10 mouse cellular contexts compared by ENCODE assay signal in genomic region chr4:129993944-129994695, GRCm38 (mm10). TPM values are rescaled to one million over a fixed set of nuclear protein-coding genes. Genes with fewer than 3 reads are reported as not detected.
DNase-seq lines count a peak whose midpoint lies in the region; ATAC-seq lines count a peak whose summit lies in the region.
"Had no signal": no experiment of that assay in that cellular context is flagged by ENCODE, and none has a peak within 500 bp of the region (broad histone marks: within the 10 kb centered on the region; RNA-seq: fewer than 3 reads in every experiment).

No protein-coding gene starts in this region.

- no peaks in the 10 kb centered on the region for H3K9me3 ChIP-seq in hindbrain, embryonic 13.5 days
- no peaks in the 10 kb centered on the region for H3K9me3 ChIP-seq in hindbrain, embryonic 12.5 days (replicated peaks)
- no peaks in the 10 kb centered on the region for H3K9me3 ChIP-seq in heart, embryonic 11.5 days (replicated peaks; ENCODE audit: control insufficient read depth, low read length)
- H3K9me3 ChIP-seq: heart, embryonic 13.5 days; liver, embryonic 13.5 days had no signal

- H3K27ac ChIP-seq in hindbrain, embryonic 13.5 days, result peak overlapping the region; percentile 76
- no peak overlapping the region for H3K27ac ChIP-seq in hindbrain, embryonic 12.5 days
- H3K27ac ChIP-seq in heart, embryonic 11.5 days (ENCODE audit: low read depth, low read length), result no peak overlapping the region
- H3K27ac ChIP-seq: heart, embryonic 13.5 days; liver, embryonic 13.5 days had no signal

- DNase-seq in ovary, postnatal 36 days (ENCODE audit: low spot score), result peak; percentile 52
- DNase-seq in ovary, postnatal 14 days (ENCODE audit: low spot score), result no peak
- peak; percentile 46 for DNase-seq in kidney, adult 9 months
- no peak for DNase-seq in retina, postnatal 1 day
- DNase-seq in urinary bladder, postnatal 4 days (ENCODE audit: low spot score in 2 of 2), result no peak
- DNase-seq: liver, embryonic 13.5 days had no signal

- H3K27me3 ChIP-seq in hindbrain, embryonic 13.5 days, result 0 out of 2 replicates have a peak, but pooled peaks cover 12% of the 10 kb centered on the region
- peaks cover 28% of the 10 kb centered on the region for H3K27me3 ChIP-seq in hindbrain, embryonic 12.5 days
- peaks cover 48% of the 10 kb centered on the region for H3K27me3 ChIP-seq in heart, embryonic 11.5 days (ENCODE audit: control insufficient read depth, insufficient read depth, low read length)

- no peak overlapping the region for H3K4me2 ChIP-seq in hindbrain, embryonic 13.5 days
- no peak overlapping the region for H3K4me2 ChIP-seq in hindbrain, embryonic 12.5 days (replicated peaks)
- H3K4me2 ChIP-seq in heart, embryonic 11.5 days, result no peak overlapping the region
- H3K4me2 ChIP-seq: heart, embryonic 13.5 days; liver, embryonic 13.5 days had no signal

- H3K9ac ChIP-seq in hindbrain, embryonic 13.5 days, result peak overlapping the region; percentile 49; the same call in 1 of the 2 replicates
- no peak overlapping the region for H3K9ac ChIP-seq in hindbrain, embryonic 12.5 days
- H3K9ac ChIP-seq in heart, embryonic 11.5 days (ENCODE audit: low read depth, low read length), result no peak overlapping the region
- H3K9ac ChIP-seq: heart, embryonic 13.5 days; liver, embryonic 13.5 days had no signal

- H3K36me3 ChIP-seq in hindbrain, embryonic 13.5 days, result peaks cover 32% of the 10 kb centered on the region
- H3K36me3 ChIP-seq in hindbrain, embryonic 12.5 days, result peaks cover 18% of the 10 kb centered on the region
- H3K36me3 ChIP-seq in heart, embryonic 11.5 days (ENCODE audit: control insufficient read depth, insufficient read depth, low read length), result no peaks in the 10 kb centered on the region
- H3K36me3 ChIP-seq: heart, embryonic 13.5 days; liver, embryonic 13.5 days had no signal

- H3K4me3 ChIP-seq in hindbrain, embryonic 13.5 days, result no peak overlapping the region
- H3K4me3 ChIP-seq in hindbrain, embryonic 12.5 days, result no peak overlapping the region
- H3K4me3 ChIP-seq in heart, embryonic 11.5 days (ENCODE audit: low read depth, low read length), result no peak overlapping the region
- H3K4me3 ChIP-seq: heart, embryonic 13.5 days; liver, embryonic 13.5 days had no signal

- 77% methylated on average over 16 of the region's 16 CpGs for WGBS in hindbrain, embryonic 13.5 days
- WGBS in hindbrain, embryonic 12.5 days, result 90% methylated on average over 16 of the region's 16 CpGs
- 83% methylated on average over 16 of the region's 16 CpGs for WGBS in heart, embryonic 11.5 days (ENCODE audit: insufficient replicate concordance)

- H3K4me1 ChIP-seq in hindbrain, embryonic 13.5 days (replicated peaks), result peaks cover 59% of the 10 kb centered on the region
- H3K4me1 ChIP-seq in hindbrain, embryonic 12.5 days, result peaks cover 21% of the 10 kb centered on the region
- H3K4me1 ChIP-seq in heart, embryonic 11.5 days (ENCODE audit: control insufficient read depth, insufficient read depth, low read length), result peaks cover 3% of the 10 kb centered on the region; the same call in 1 of the 2 replicates
- H3K4me1 ChIP-seq: liver, embryonic 13.5 days had no signal

- ATAC-seq in hindbrain, embryonic 13.5 days (ENCODE audit: low FRiP score), result 0 out of 2 replicates have a peak, but pooled peaks have one; percentile 14
- ATAC-seq in hindbrain, embryonic 12.5 days (ENCODE audit: low FRiP score), result no peak; the same call in 1 of the 2 replicates
- no peak for ATAC-seq in heart, embryonic 11.5 days (replicated peaks; ENCODE audit: insufficient number of reproducible peaks, low FRiP score, low TSS enrichment)

RNA-seq across cellular contexts. Expression of gene Adgrb2, which starts 9.4 kb away (rescaled TPM):
- polyA plus RNA-seq in hindbrain, embryonic 13.5 days (2015; fragmentation: Nextera tagmentation; extraction: Ambion mirVana), result 9.3 and 11.3 TPM in 2 replicates
- polyA plus RNA-seq in hindbrain, embryonic 12.5 days (2016; fragmentation: Nextera tagmentation; extraction: Ambion mirVana), result 10.3 and 12.6 TPM in 2 replicates
- polyA plus RNA-seq in heart, embryonic 11.5 days (2014; fragmentation: Nextera tagmentation; extraction: Ambion mirVana), result 2.5 TPM in 2 replicates

RNA-seq across cellular contexts. Expression of gene Col16a1, which starts 53.5 kb away (rescaled TPM):
- 5.8 and 14.3 TPM in 2 replicates for polyA plus RNA-seq in hindbrain, embryonic 13.5 days (2015; fragmentation: Nextera tagmentation; extraction: Ambion mirVana)
- polyA plus RNA-seq in hindbrain, embryonic 12.5 days (2016; fragmentation: Nextera tagmentation; extraction: Ambion mirVana), result 29.8 and 32.5 TPM in 2 replicates
- polyA plus RNA-seq in heart, embryonic 11.5 days (2014; fragmentation: Nextera tagmentation; extraction: Ambion mirVana), result 15.4 and 15.9 TPM in 2 replicates

Comparison
In these comparisons a context has a peak if more than half of its experiments do, and no peak if none do; other contexts are left out.
1. DNase-seq: peak in ovary, postnatal 36 days (single experiment) and kidney, adult 9 months (single experiment); none in ovary, postnatal 14 days (single experiment), retina, postnatal 1 day (single experiment) and urinary bladder, postnatal 4 days (0 of 2).